8 mouse cellular contexts compared by ENCODE assay signal in genomic region chr5:8045855-8046254, GRCm38 (mm10). TPM values are rescaled to one million over a fixed set of nuclear protein-coding genes. Genes with fewer than 3 reads are reported as not detected.
DNase-seq lines count a peak whose midpoint lies in the region; ATAC-seq and TF ChIP-seq lines count a peak whose summit lies in the region.

Gene Sri, plus strand, starts transcription at chr5:8046078.

- intact Hi-C loops in left cerebral cortex, postnatal 25 days (cut with DNase I): no loop called here

- no peaks in the 10 kb centered on the region for H3K27me3 ChIP-seq in forebrain, postnatal 0 days (ENCODE audit: insufficient read depth, low read length)
- no peaks in the 10 kb centered on the region for H3K27me3 ChIP-seq in hindbrain, embryonic 14.5 days (ENCODE audit: control insufficient read depth, insufficient read depth, low read length)
- no peaks in the 10 kb centered on the region for H3K27me3 ChIP-seq in midbrain, embryonic 14.5 days (ENCODE audit: control insufficient read depth, insufficient read depth, low read length)

- H3K36me3 ChIP-seq in forebrain, postnatal 0 days (ENCODE audit: insufficient read depth): no peaks in the 10 kb centered on the region
- no peaks in the 10 kb centered on the region for H3K36me3 ChIP-seq in hindbrain, embryonic 14.5 days (replicated peaks; ENCODE audit: control insufficient read depth, insufficient read depth)
- no peaks in the 10 kb centered on the region for H3K36me3 ChIP-seq in midbrain, embryonic 14.5 days (ENCODE audit: control insufficient read depth, insufficient read depth, low read length)

- H3K4me2 ChIP-seq in forebrain, postnatal 0 days (ENCODE audit: low read depth): no peak within 1 kb of the TSS
- no peak within 1 kb of the TSS for H3K4me2 ChIP-seq in hindbrain, embryonic 14.5 days (replicated peaks)
- H3K4me2 ChIP-seq in midbrain, embryonic 14.5 days (ENCODE audit: low read length): no peak within 1 kb of the TSS

- no peaks in the 10 kb centered on the region for H3K4me1 ChIP-seq in forebrain, postnatal 0 days (ENCODE audit: insufficient read depth)
- H3K4me1 ChIP-seq in hindbrain, embryonic 14.5 days (replicated peaks; ENCODE audit: control insufficient read depth, insufficient read depth, low read length): no peaks in the 10 kb centered on the region
- no peaks in the 10 kb centered on the region for H3K4me1 ChIP-seq in midbrain, embryonic 14.5 days (ENCODE audit: control insufficient read depth, insufficient read depth, low read length)

- no peak for DNase-seq in thymus, postnatal 0 days (ENCODE audit: low spot score)
- no peak for DNase-seq in thymus, postnatal 36 days
- DNase-seq in forebrain, postnatal 0 days: no peak
- no peak for DNase-seq in hindbrain, embryonic 14.5 days (ENCODE audit: low spot score)
- no peak for DNase-seq in left cerebral cortex, postnatal 25 days (ENCODE audit: low spot score in 2 of 2)
- DNase-seq in midbrain, embryonic 14.5 days: no peak
- no peak for DNase-seq in spleen, postnatal 10 days (ENCODE audit: low spot score in 2 of 2)
- no peak for DNase-seq in urinary bladder, postnatal 10 days (ENCODE audit: low spot score)

- no peak within 1 kb of the TSS for H3K9ac ChIP-seq in forebrain, postnatal 0 days
- no peak within 1 kb of the TSS for H3K9ac ChIP-seq in hindbrain, embryonic 14.5 days
- no peak within 1 kb of the TSS for H3K9ac ChIP-seq in midbrain, embryonic 14.5 days (replicated peaks; ENCODE audit: low read length)

- H3K4me3 ChIP-seq in forebrain, postnatal 0 days (ENCODE audit: low read depth, low read length): no peak within 1 kb of the TSS
- no peak within 1 kb of the TSS for H3K4me3 ChIP-seq in hindbrain, embryonic 14.5 days (replicated peaks; ENCODE audit: low read length)
- H3K4me3 ChIP-seq in midbrain, embryonic 14.5 days (replicated peaks; ENCODE audit: low read depth, low read length): no peak within 1 kb of the TSS

- 88% methylated on average over 6 of the region's 6 CpGs for WGBS in forebrain, postnatal 0 days
- whole genome bisulfite sequencing in hindbrain, embryonic 14.5 days: 89% methylated on average over 6 of the region's 6 CpGs
- 89% methylated on average over 6 of the region's 6 CpGs for WGBS in midbrain, embryonic 14.5 days

- TF ChIP-seq CTCF in forebrain, postnatal 0 days (IDR thresholded peaks at IDR 0.05; ENCODE audit: low read depth): no peak

- no peak for ATAC-seq in forebrain, postnatal 0 days
- ATAC-seq in hindbrain, embryonic 14.5 days (ENCODE audit: low FRiP score): no peak
- no peak for ATAC-seq in midbrain, embryonic 14.5 days (ENCODE audit: low FRiP score, low TSS enrichment)

- H3K9me3 ChIP-seq in forebrain, postnatal 0 days (ENCODE audit: low read length): no peaks in the 10 kb centered on the region
- no peaks in the 10 kb centered on the region for H3K9me3 ChIP-seq in hindbrain, embryonic 14.5 days (ENCODE audit: control insufficient read depth, low read length)
- no peaks in the 10 kb centered on the region for H3K9me3 ChIP-seq in midbrain, embryonic 14.5 days (ENCODE audit: control insufficient read depth, low read length)

- no peak within 1 kb of the TSS for H3K27ac ChIP-seq in forebrain, postnatal 0 days (ENCODE audit: low read depth, low read length)
- H3K27ac ChIP-seq in hindbrain, embryonic 14.5 days: no peak within 1 kb of the TSS
- H3K27ac ChIP-seq in midbrain, embryonic 14.5 days (replicated peaks; ENCODE audit: low read depth, low read length): no peak within 1 kb of the TSS

RNA-seq across cellular contexts. Expression of gene Sri, which starts in this region (rescaled TPM):
- polyA plus RNA-seq in thymus, postnatal 0 days (2015; fragmentation: Nextera tagmentation; extraction: Ambion mirVana): 320 and 332 TPM in 2 replicates
- 79.1 and 86.5 TPM in 2 replicates for total RNA-seq in forebrain, postnatal 0 days (2014; rRNA removed)
- 138 and 146 TPM in 2 replicates for polyA plus RNA-seq in forebrain, postnatal 0 days (2015; fragmentation: Nextera tagmentation; extraction: Ambion mirVana)
- polyA plus RNA-seq in hindbrain, embryonic 14.5 days (2014; fragmentation: Nextera tagmentation; extraction: Ambion mirVana): 165 and 187 TPM in 2 replicates
- 100 to 1,000 TPM; 101 to 102 TPM for total RNA-seq in left cerebral cortex, postnatal 25 days (2021)
- 139 and 148 TPM in 2 replicates for polyA plus RNA-seq in midbrain, embryonic 14.5 days (2014; fragmentation: Nextera tagmentation; extraction: Ambion mirVana)
